Mouse (Mus musculus) embryonic facial prominence, embryonic 13.5 days (tissue): ENCODE results near the gene Bik. TPM values are rescaled to one million over a fixed set of nuclear protein-coding genes. Genes with fewer than 3 reads are reported as not detected.

Source experiments
- ATAC-seq: fragments of 200-750 bp; cut with Nextera tagmentation; 2 replicates; pipeline ENCODE4 v1.8.0; 2017; ENCODE audit warnings: low read depth; ENCODE audit not compliant: insufficient number of reproducible peaks, insufficient read depth, low FRiP score, low TSS enrichment
- H3K27ac ChIP-seq: fragments of 300-500 bp; sonication (generic); 2 replicates; pipeline ENCODE4 v1.5.1; 2015; ENCODE audit warnings: moderate library complexity, mild to moderate bottlenecking, inconsistent platforms
- H3K27me3 ChIP-seq: fragments of 300-500 bp; sonication (generic); 2 replicates; pipeline ENCODE4 v1.6.1; 2015; ENCODE audit warnings: mild to moderate bottlenecking, inconsistent platforms
- H3K36me3 ChIP-seq: fragments of 300-500 bp; sonication (generic); 2 replicates; pipeline ENCODE4 v1.6.1; 2015; ENCODE audit warnings: mild to moderate bottlenecking, inconsistent platforms
- H3K4me1 ChIP-seq: fragments of 300-500 bp; sonication (generic); 2 replicates; pipeline ENCODE4 v1.6.1; 2015; ENCODE audit warnings: inconsistent platforms
- H3K4me2 ChIP-seq: fragments of 300-500 bp; sonication (generic); 2 replicates; pipeline ENCODE4 v1.6.1; 2015; ENCODE audit warnings: moderate library complexity, mild to moderate bottlenecking, inconsistent platforms
- H3K4me3 ChIP-seq: fragments of 300-500 bp; sonication (generic); 2 replicates; pipeline ENCODE4 v1.5.1; 2015; ENCODE audit warnings: mild to moderate bottlenecking, inconsistent platforms
- H3K9ac ChIP-seq: fragments of 300-500 bp; sonication (generic); 2 replicates; pipeline ENCODE4 v1.6.1; 2015; ENCODE audit warnings: mild to moderate bottlenecking, inconsistent platforms
- H3K9me3 ChIP-seq: fragments of 300-500 bp; sonication (generic); 2 replicates; pipeline ENCODE4 v1.6.1; 2016; ENCODE audit warnings: inconsistent platforms
- WGBS: fragments of 180-500 bp; shearing (Covaris S2); methylation state at CpG from one replicate; pipeline ENCODE4 v1.1.7; 2015; ENCODE audit warnings: mixed read lengths; 5-methylcytosine and 5-hydroxymethylcytosine counted together
- polyA plus RNA-seq: library from polyadenylated mRNA; unstranded; fragments of >200 nt; fragmentation: Nextera tagmentation; extraction: Ambion mirVana; gene quantifications from 2 replicates; pipeline ENCODE4 v1.2.1, GENCODE M21; 2015

Gene Bik
- polyA plus RNA-seq, 1 experiment from 2014 or later: 4.0 TPM

- ATAC-seq: no peak
- Histone ChIP-seq H3K4me1 (no peaks in the 10 kb centered on the region), H3K27me3 (peaks cover 19% of the 10 kb centered on the region), H3K36me3 (no peaks in the 10 kb centered on the region), H3K4me2 (no peak overlapping the region), H3K9ac (no peak overlapping the region), H3K4me3 (no peak overlapping the region), H3K9me3 (no peaks in the 10 kb centered on the region), H3K27ac (no peak overlapping the region)
- 81% methylated on average over 7 of the region's 7 CpGs for WGBS
Measured at GRCm38 (mm10) chr15:83532606-83533005, 5.9 kb downstream of the Bik start.

- Histone ChIP-seq H3K36me3 (no peaks in the 10 kb centered on the region), H3K9ac (0 out of 2 replicates have a peak overlapping the region, but pooled peaks have one; percentile 44), H3K27ac (no peak overlapping the region), H3K4me3 (no peak overlapping the region), H3K9me3 (no peaks in the 10 kb centered on the region), H3K4me2 (no peak overlapping the region), H3K4me1 (no peaks in the 10 kb centered on the region; the same call in 1 of the 2 replicates), H3K27me3 (no peaks in the 10 kb centered on the region)
- no peak for ATAC-seq
- 68% methylated on average over 17 of the region's 17 CpGs for WGBS
Measured at GRCm38 (mm10) chr15:83534960-83535889, 8.6 kb downstream of the Bik start.

- H3K36me3 ChIP-seq: no peaks in the 10 kb centered on the region
- no peaks in the 10 kb centered on the region for H3K9me3 ChIP-seq
- no peak overlapping the region for H3K4me3 ChIP-seq
- no peaks in the 10 kb centered on the region; the same call in 1 of the 2 replicates for H3K4me1 ChIP-seq
- no peaks in the 10 kb centered on the region for H3K27me3 ChIP-seq
- no peak for ATAC-seq
- WGBS: 84% methylated on average over 6 of the region's 6 CpGs
- no peak overlapping the region for H3K9ac ChIP-seq
- no peak overlapping the region for H3K27ac ChIP-seq
- H3K4me2 ChIP-seq: no peak overlapping the region
Measured at GRCm38 (mm10) chr15:83535890-83536231, 9.2 kb downstream of the Bik start.

- Histone ChIP-seq H3K9ac (no peak overlapping the region), H3K27ac (no peak overlapping the region), H3K4me3 (no peak overlapping the region), H3K27me3 (no peaks in the 10 kb centered on the region), H3K9me3 (no peaks in the 10 kb centered on the region), H3K4me2 (no peak overlapping the region), H3K36me3 (no peaks in the 10 kb centered on the region), H3K4me1 (no peaks in the 10 kb centered on the region; the same call in 1 of the 2 replicates)
- 93% methylated on average over 2 of the region's 2 CpGs for WGBS
- ATAC-seq: no peak
Measured at GRCm38 (mm10) chr15:83538855-83539254, 12.2 kb downstream of the Bik start.

GRCm38 (mm10) chr15:83539905-83540304, 13.2 kb downstream of the Bik start:
- 51% methylated on average over 4 of the region's 4 CpGs for WGBS
- no peak for ATAC-seq
- Histone ChIP-seq H3K36me3 (no peaks in the 10 kb centered on the region), H3K4me1 (no peaks in the 10 kb centered on the region; the same call in 1 of the 2 replicates), H3K27me3 (no peaks in the 10 kb centered on the region), H3K9ac (no peak overlapping the region), H3K9me3 (no peaks in the 10 kb centered on the region), H3K4me3 (no peak overlapping the region), H3K27ac (no peak overlapping the region), H3K4me2 (no peak overlapping the region)

- Histone ChIP-seq H3K4me3 (no peak overlapping the region), H3K4me1 (no peaks in the 10 kb centered on the region; the same call in 1 of the 2 replicates), H3K27me3 (no peaks in the 10 kb centered on the region), H3K27ac (no peak overlapping the region), H3K9me3 (no peaks in the 10 kb centered on the region), H3K36me3 (peaks cover 15% of the 10 kb centered on the region), H3K4me2 (no peak overlapping the region), H3K9ac (no peak overlapping the region)
- ATAC-seq: no peak
- 73% methylated on average over 9 of the region's 9 CpGs for WGBS
Measured at GRCm38 (mm10) chr15:83541647-83542287, 15.1 kb downstream of the Bik start.

- WGBS: 92% methylated on average over 7 of the region's 7 CpGs
- no peak overlapping the region for H3K9ac ChIP-seq
- H3K27me3 ChIP-seq: no peaks in the 10 kb centered on the region
- no peak overlapping the region for H3K4me2 ChIP-seq
- no peaks in the 10 kb centered on the region for H3K9me3 ChIP-seq
- H3K4me1 ChIP-seq: no peaks in the 10 kb centered on the region
- H3K4me3 ChIP-seq: no peak overlapping the region
- H3K27ac ChIP-seq: no peak overlapping the region
- no peak for ATAC-seq
- peaks cover 57% of the 10 kb centered on the region for H3K36me3 ChIP-seq
Measured at GRCm38 (mm10) chr15:83546029-83546428, 19.4 kb downstream of the Bik start.

- ATAC-seq: no peak
- Histone ChIP-seq H3K27me3 (no peaks in the 10 kb centered on the region), H3K9ac (no peak overlapping the region), H3K4me1 (no peaks in the 10 kb centered on the region), H3K27ac (no peak overlapping the region), H3K4me3 (no peak overlapping the region), H3K36me3 (peaks cover 67% of the 10 kb centered on the region), H3K9me3 (no peaks in the 10 kb centered on the region), H3K4me2 (no peak overlapping the region)
- WGBS: 91% methylated on average over 8 of the region's 8 CpGs
Measured at GRCm38 (mm10) chr15:83547144-83547543, 20.5 kb downstream of the Bik start.

GRCm38 (mm10) chr15:83550137-83550536, 23.5 kb downstream of the Bik start:
- Histone ChIP-seq H3K36me3 (peaks cover 72% of the 10 kb centered on the region), H3K4me3 (no peak overlapping the region), H3K27ac (no peak overlapping the region), H3K9ac (no peak overlapping the region), H3K9me3 (no peaks in the 10 kb centered on the region), H3K27me3 (no peaks in the 10 kb centered on the region), H3K4me2 (no peak overlapping the region), H3K4me1 (peaks cover 8% of the 10 kb centered on the region; the same call in 1 of the 2 replicates)
- WGBS: 71% methylated on average over 2 of the region's 2 CpGs
- no peak for ATAC-seq

- peaks cover 37% of the 10 kb centered on the region for H3K36me3 ChIP-seq
Measured at GRCm38 (mm10) chr15:83553831-83554230, 27.2 kb downstream of the Bik start.

GRCm38 (mm10) chr15:83555161-83555974, 28.7 kb downstream of the Bik start:
- peaks cover 22% of the 10 kb centered on the region for H3K36me3 ChIP-seq
- peak overlapping the region; percentile 78 for H3K4me2 ChIP-seq
- H3K4me3 ChIP-seq: peak overlapping the region; percentile 87
- H3K27me3 ChIP-seq: no peaks in the 10 kb centered on the region
- peak overlapping the region; percentile 94 for H3K9ac ChIP-seq
- H3K4me1 ChIP-seq: peaks cover 12% of the 10 kb centered on the region; the same call in 1 of the 2 replicates
- H3K27ac ChIP-seq: peak overlapping the region; percentile 94
- H3K9me3 ChIP-seq: no peaks in the 10 kb centered on the region
- peak; percentile 90 for ATAC-seq
- under 1% methylated on average over 70 of the region's 74 CpGs for WGBS

More at GRCm38 (mm10) chr15:83553831-83554230, 27.2 kb downstream of the Bik start:
- Histone ChIP-seq H3K27me3 (no peaks in the 10 kb centered on the region), H3K4me3 (no peak overlapping the region), H3K4me2 (no peak overlapping the region), H3K9me3 (no peaks in the 10 kb centered on the region), H3K27ac (no peak overlapping the region), H3K4me1 (peaks cover 12% of the 10 kb centered on the region; the same call in 1 of the 2 replicates), H3K9ac (no peak overlapping the region)
- no peak for ATAC-seq
